Mouse (Mus musculus): ENCODE data around the gene Ptges.

DNA sequence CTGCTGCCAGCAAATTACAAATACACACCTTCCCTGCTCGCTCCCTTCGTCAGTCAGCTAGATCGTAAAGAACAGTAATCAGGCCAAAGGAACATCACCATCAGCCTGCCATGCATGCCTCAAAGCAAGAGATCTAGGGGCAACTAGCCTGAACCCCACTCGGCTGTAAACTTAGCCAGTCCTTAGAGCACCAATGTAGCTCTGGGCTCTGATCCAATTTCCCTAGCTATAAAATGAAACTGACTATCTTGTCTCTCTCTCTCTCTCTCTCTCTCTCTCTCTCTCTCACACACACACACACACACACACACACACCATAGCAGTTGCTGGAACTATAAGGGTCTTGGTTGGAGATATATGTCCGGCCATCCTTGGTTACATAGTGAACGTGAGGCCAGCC is 25.4 kb downstream of the Ptges start:
- TF ChIP-seq CTCF (IDR thresholded peaks at IDR 0.05; ENCODE audit: insufficient read depth, low read depth, low read length) = no peak
- TF ChIP-seq POLR2A (IDR thresholded peaks at IDR 0.05; ENCODE audit: insufficient read depth, low read depth, low read length) = no peak

Measured in olfactory bulb, adult 2 months (tissue).